Mouse (Mus musculus): ENCODE results near the gene Olfr463. TPM values are rescaled to one million over a fixed set of nuclear protein-coding genes. Genes with fewer than 3 reads are reported as not detected.
"Not testable (repeated sequence)": the region's sequence is repeated elsewhere in the genome, so short reads cannot be mapped to it uniquely, and the experiment has no call there.

Gene Olfr463
- polyA plus RNA-seq, 1 experiment from 2014 or later: not detected

DNA sequence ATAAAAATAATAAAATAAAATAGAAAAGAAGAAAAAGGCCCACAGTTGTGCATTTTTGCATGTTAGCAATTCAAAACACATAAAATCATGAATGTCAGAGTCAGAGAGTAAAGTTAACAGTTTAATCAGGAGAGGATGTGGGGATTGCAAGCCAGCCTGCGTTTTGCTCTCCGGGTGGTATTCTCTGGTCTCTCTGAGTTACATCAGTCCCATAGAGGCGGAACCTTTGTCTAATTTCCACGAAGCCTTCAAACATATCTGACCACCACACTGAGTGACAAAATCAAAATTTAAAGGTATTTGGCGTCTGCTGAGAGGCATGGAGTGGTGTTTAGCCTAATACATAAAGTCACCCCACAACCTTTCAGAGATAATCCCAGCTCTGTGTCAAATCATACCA, 12.3 kb downstream of the Olfr463 start:
- no peak overlapping the region for H3K4me3 ChIP-seq (ENCODE audit: low read depth, low read length)
- no peaks in the 10 kb centered on the region for H3K36me3 ChIP-seq (ENCODE audit: control insufficient read depth, insufficient read depth, low read length)
- no peak overlapping the region for H3K4me2 ChIP-seq (replicated peaks; ENCODE audit: low read depth, low read length)
- no peaks in the 10 kb centered on the region for H3K4me1 ChIP-seq (ENCODE audit: control insufficient read depth, insufficient read depth, low read length)
- H3K9me3 ChIP-seq (ENCODE audit: control insufficient read depth, low read depth, low read length): no peaks in the 10 kb centered on the region
- H3K27me3 ChIP-seq (ENCODE audit: control insufficient read depth, insufficient read depth, low read length): no peaks in the 10 kb centered on the region
- no peak for ATAC-seq (ENCODE audit: insufficient number of reproducible peaks, insufficient read depth, low FRiP score, low read depth)
- H3K9ac ChIP-seq (replicated peaks; ENCODE audit: low read depth, low read length): no peak overlapping the region
- 81% methylated on average over 5 of the region's 5 CpGs for WGBS
- H3K27ac ChIP-seq (ENCODE audit: low read length): no peak overlapping the region

- no peaks in the 10 kb centered on the region for H3K36me3 ChIP-seq (ENCODE audit: control insufficient read depth, insufficient read depth, low read length)
Observed at GRCm38 (mm10) chr11:87883493-87883892, 13.7 kb downstream of the Olfr463 start.

DNA sequence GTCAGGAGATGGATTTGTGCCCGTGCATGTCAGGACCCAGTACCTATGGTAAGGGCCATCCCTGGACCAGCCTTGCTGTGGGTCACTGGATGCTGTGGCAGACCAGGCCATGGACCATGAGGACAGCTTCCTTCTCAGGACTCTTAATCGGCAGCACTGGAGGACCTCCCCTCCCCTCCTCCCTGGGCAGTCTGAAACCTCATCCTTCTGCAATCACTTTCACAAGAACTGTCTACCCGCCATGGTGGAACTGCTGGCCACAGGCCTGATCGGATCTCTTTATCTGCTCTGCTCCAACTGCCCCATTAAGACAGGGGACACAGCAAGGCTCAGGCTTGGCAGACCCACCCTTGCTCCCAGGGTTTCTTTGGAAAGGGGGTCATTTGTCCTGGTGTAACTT, 15.5 kb downstream of the Olfr463 start:
- no peak overlapping the region for H3K9ac ChIP-seq (replicated peaks; ENCODE audit: low read depth, low read length)
- no peak for ATAC-seq (ENCODE audit: insufficient number of reproducible peaks, insufficient read depth, low FRiP score, low read depth)
- WGBS: 67% methylated on average over 4 of the region's 4 CpGs

More at GRCm38 (mm10) chr11:87883493-87883892, 13.7 kb downstream of the Olfr463 start:
- Histone ChIP-seq H3K9me3 (ENCODE audit: control insufficient read depth, low read depth, low read length) (no peaks in the 10 kb centered on the region), H3K27ac (ENCODE audit: low read length) (no peak overlapping the region), H3K27me3 (ENCODE audit: control insufficient read depth, insufficient read depth, low read length) (no peaks in the 10 kb centered on the region), H3K4me3 (ENCODE audit: low read depth, low read length) (no peak overlapping the region), H3K9ac (replicated peaks; ENCODE audit: low read depth, low read length) (no peak overlapping the region), H3K4me2 (replicated peaks; ENCODE audit: low read depth, low read length) (no peak overlapping the region), H3K4me1 (ENCODE audit: control insufficient read depth, insufficient read depth, low read length) (no peaks in the 10 kb centered on the region)
- 48% methylated on average over 5 of the region's 5 CpGs for WGBS
- no peak for ATAC-seq (ENCODE audit: insufficient number of reproducible peaks, insufficient read depth, low FRiP score, low read depth)

GRCm38 (mm10) chr11:87879826-87880225, 17.4 kb downstream of the Olfr463 start:
- 70% methylated on average over 9 of the region's 9 CpGs for WGBS
- Histone ChIP-seq H3K27ac (ENCODE audit: low read length) (no peak overlapping the region), H3K27me3 (ENCODE audit: control insufficient read depth, insufficient read depth, low read length) (no peaks in the 10 kb centered on the region), H3K9ac (replicated peaks; ENCODE audit: low read depth, low read length) (no peak overlapping the region), H3K4me1 (ENCODE audit: control insufficient read depth, insufficient read depth, low read length) (no peaks in the 10 kb centered on the region), H3K9me3 (ENCODE audit: control insufficient read depth, low read depth, low read length) (no peaks in the 10 kb centered on the region), H3K4me3 (ENCODE audit: low read depth, low read length) (no peak overlapping the region), H3K36me3 (ENCODE audit: control insufficient read depth, insufficient read depth, low read length) (no peaks in the 10 kb centered on the region), H3K4me2 (replicated peaks; ENCODE audit: low read depth, low read length) (no peak overlapping the region)
- no peak for ATAC-seq (ENCODE audit: insufficient number of reproducible peaks, insufficient read depth, low FRiP score, low read depth)

More for the DNA sequence above, 15.5 kb downstream of the Olfr463 start:
- H3K27ac ChIP-seq (ENCODE audit: low read length): no peak overlapping the region
- no peaks in the 10 kb centered on the region for H3K9me3 ChIP-seq (ENCODE audit: control insufficient read depth, low read depth, low read length)
- no peak overlapping the region for H3K4me3 ChIP-seq (ENCODE audit: low read depth, low read length)
- no peaks in the 10 kb centered on the region for H3K4me1 ChIP-seq (ENCODE audit: control insufficient read depth, insufficient read depth, low read length)
- H3K36me3 ChIP-seq (ENCODE audit: control insufficient read depth, insufficient read depth, low read length): no peaks in the 10 kb centered on the region
- no peak overlapping the region for H3K4me2 ChIP-seq (replicated peaks; ENCODE audit: low read depth, low read length)
- H3K27me3 ChIP-seq (ENCODE audit: control insufficient read depth, insufficient read depth, low read length): no peaks in the 10 kb centered on the region

GRCm38 (mm10) chr11:87875436-87875835, 21.8 kb downstream of the Olfr463 start, which contains the start of gene Epx:
Epx (minus strand) TSS chr11:87875536.
- Histone ChIP-seq H3K27me3 (ENCODE audit: control insufficient read depth, insufficient read depth, low read length) (no peaks in the 10 kb centered on the region), H3K4me2 (replicated peaks; ENCODE audit: low read depth, low read length) (no peak within 1 kb of the TSS), H3K4me3 (ENCODE audit: low read depth, low read length) (no peak within 1 kb of the TSS), H3K36me3 (ENCODE audit: control insufficient read depth, insufficient read depth, low read length) (no peaks in the 10 kb centered on the region), H3K9ac (replicated peaks; ENCODE audit: low read depth, low read length) (no peak within 1 kb of the TSS), H3K27ac (ENCODE audit: low read length) (no peak within 1 kb of the TSS), H3K4me1 (ENCODE audit: control insufficient read depth, insufficient read depth, low read length) (no peaks in the 10 kb centered on the region), H3K9me3 (ENCODE audit: control insufficient read depth, low read depth, low read length) (no peaks in the 10 kb centered on the region)
- ATAC-seq (ENCODE audit: insufficient number of reproducible peaks, insufficient read depth, low FRiP score, low read depth): no peak
- 78% methylated on average over 6 of the region's 6 CpGs for WGBS

- no peak overlapping the region for H3K4me3 ChIP-seq (ENCODE audit: low read depth, low read length)
- H3K27ac ChIP-seq (ENCODE audit: low read length): no peak overlapping the region
- ATAC-seq (ENCODE audit: insufficient number of reproducible peaks, insufficient read depth, low FRiP score, low read depth): no peak
- no peak overlapping the region for H3K4me2 ChIP-seq (replicated peaks; ENCODE audit: low read depth, low read length)
- H3K4me1 ChIP-seq (ENCODE audit: control insufficient read depth, insufficient read depth, low read length): no peaks in the 10 kb centered on the region
- no peaks in the 10 kb centered on the region for H3K9me3 ChIP-seq (ENCODE audit: control insufficient read depth, low read depth, low read length)
- no peaks in the 10 kb centered on the region for H3K27me3 ChIP-seq (ENCODE audit: control insufficient read depth, insufficient read depth, low read length)
- WGBS: 34% methylated on average over 8 of the region's 8 CpGs
- H3K36me3 ChIP-seq (ENCODE audit: control insufficient read depth, insufficient read depth, low read length): no peaks in the 10 kb centered on the region
- H3K9ac ChIP-seq (replicated peaks; ENCODE audit: low read depth, low read length): no peak overlapping the region
Observed at GRCm38 (mm10) chr11:87871766-87872165, 25.4 kb downstream of the Olfr463 start.

DNA sequence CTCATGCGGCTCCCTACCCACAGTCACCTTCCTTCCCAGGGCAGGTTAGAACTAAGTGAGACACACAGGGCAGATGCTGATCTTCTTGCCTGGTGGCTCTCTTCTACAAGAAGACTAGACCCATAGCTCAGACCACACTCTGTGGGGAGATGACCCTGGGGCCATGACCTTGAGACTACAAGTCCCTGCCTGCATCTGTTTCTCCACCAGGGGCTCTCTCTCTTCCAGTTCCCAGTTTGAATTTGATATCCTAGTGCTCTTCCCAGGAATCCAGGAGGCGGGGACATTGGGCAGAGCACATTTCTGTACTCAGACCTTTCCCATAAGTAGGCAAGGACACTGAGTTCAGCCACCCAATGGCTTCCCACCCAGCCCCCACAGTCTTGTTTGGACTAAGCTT, 27.1 kb downstream of the Olfr463 start:
- Histone ChIP-seq H3K9me3 (ENCODE audit: control insufficient read depth, low read depth, low read length) (no peaks in the 10 kb centered on the region), H3K27ac (ENCODE audit: low read length) (no peak overlapping the region), H3K9ac (replicated peaks; ENCODE audit: low read depth, low read length) (no peak overlapping the region), H3K36me3 (ENCODE audit: control insufficient read depth, insufficient read depth, low read length) (no peaks in the 10 kb centered on the region), H3K4me3 (ENCODE audit: low read depth, low read length) (no peak overlapping the region), H3K4me2 (replicated peaks; ENCODE audit: low read depth, low read length) (no peak overlapping the region), H3K4me1 (ENCODE audit: control insufficient read depth, insufficient read depth, low read length) (no peaks in the 10 kb centered on the region), H3K27me3 (ENCODE audit: control insufficient read depth, insufficient read depth, low read length) (no peaks in the 10 kb centered on the region)
- no peak for ATAC-seq (ENCODE audit: insufficient number of reproducible peaks, insufficient read depth, low FRiP score, low read depth)
- 67% methylated on average over 2 of the region's 2 CpGs for WGBS

DNA sequence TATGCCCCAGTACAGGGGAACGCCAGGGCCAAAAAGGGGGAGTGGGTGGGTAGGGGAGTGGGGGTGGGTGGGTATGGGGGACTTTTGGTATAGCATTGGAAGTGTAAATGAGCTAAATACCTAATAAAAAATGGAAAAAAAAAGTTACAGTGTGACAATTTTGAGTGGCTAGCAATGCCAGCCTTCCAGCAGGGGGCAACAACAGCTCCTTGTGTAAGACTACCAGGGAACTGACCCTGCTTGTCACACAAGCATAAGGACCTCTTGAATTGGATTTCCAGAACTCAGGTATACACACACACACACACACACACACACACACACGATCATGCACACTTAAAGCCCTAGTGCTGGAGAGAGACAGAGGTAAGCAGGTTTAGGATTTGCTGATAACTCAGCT, 30.3 kb downstream of the Olfr463 start:
- H3K9ac ChIP-seq (replicated peaks; ENCODE audit: low read depth, low read length); H3K27ac ChIP-seq (ENCODE audit: low read length); H3K9me3 ChIP-seq (ENCODE audit: control insufficient read depth, low read depth, low read length); H3K4me2 ChIP-seq (replicated peaks; ENCODE audit: low read depth, low read length); H3K27me3 ChIP-seq (ENCODE audit: control insufficient read depth, insufficient read depth, low read length); H3K4me3 ChIP-seq (ENCODE audit: low read depth, low read length); ATAC-seq (ENCODE audit: insufficient number of reproducible peaks, insufficient read depth, low FRiP score, low read depth); H3K4me1 ChIP-seq (ENCODE audit: control insufficient read depth, insufficient read depth, low read length): not testable (repeated sequence)
- peaks cover 11% of the 10 kb centered on the region for H3K36me3 ChIP-seq (ENCODE audit: control insufficient read depth, insufficient read depth, low read length)
- 88% methylated on average over 1 of the region's 2 CpGs for WGBS

GRCm38 (mm10) chr11:87862805-87863204, 34.4 kb downstream of the Olfr463 start:
- Histone ChIP-seq H3K4me1 (ENCODE audit: control insufficient read depth, insufficient read depth, low read length) (no peaks in the 10 kb centered on the region), H3K27me3 (ENCODE audit: control insufficient read depth, insufficient read depth, low read length) (no peaks in the 10 kb centered on the region), H3K9me3 (ENCODE audit: control insufficient read depth, low read depth, low read length) (no peaks in the 10 kb centered on the region), H3K4me3 (ENCODE audit: low read depth, low read length) (no peak overlapping the region), H3K36me3 (ENCODE audit: control insufficient read depth, insufficient read depth, low read length) (peaks cover 11% of the 10 kb centered on the region), H3K27ac (ENCODE audit: low read length) (no peak overlapping the region), H3K4me2 (replicated peaks; ENCODE audit: low read depth, low read length) (no peak overlapping the region), H3K9ac (replicated peaks; ENCODE audit: low read depth, low read length) (no peak overlapping the region)
- no peak for ATAC-seq (ENCODE audit: insufficient number of reproducible peaks, insufficient read depth, low FRiP score, low read depth)
- WGBS: 93% methylated on average over 13 of the region's 13 CpGs

All from stomach, embryonic 14.5 days (tissue).